Mouse (Mus musculus): Measurements from ENCODE around the gene Fam32a.

DNA sequence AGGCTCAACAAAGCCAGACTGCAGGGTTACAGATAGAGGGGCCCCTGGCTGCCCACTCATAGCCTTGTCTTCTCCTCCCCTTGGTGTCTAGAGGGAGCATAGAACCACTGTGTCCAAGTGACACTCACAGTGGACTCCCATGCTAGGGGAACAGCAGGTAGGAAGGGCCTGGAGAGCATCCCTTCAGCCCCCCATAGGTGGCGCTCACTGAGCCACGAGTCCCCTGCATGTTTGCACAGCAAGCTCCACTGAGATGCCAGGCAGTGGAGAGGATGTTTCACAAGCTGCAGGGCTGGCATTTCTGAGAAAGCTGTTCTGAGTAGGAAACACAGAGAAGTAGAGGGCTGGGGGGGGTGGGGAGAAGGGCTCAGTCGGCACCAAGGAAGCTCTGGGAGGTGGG is 52.8 kb downstream of the Fam32a start:
- TF ChIP-seq POLR2A (IDR thresholded peaks at IDR 0.05; ENCODE audit: low read depth, low read length): no peak
- peak; percentile 72 for TF ChIP-seq CTCF (conservative IDR thresholded peaks at IDR 0.05; ENCODE audit: insufficient read depth, insufficient read length, low read depth, low read length)

Data from kidney, adult 2 months (tissue).